Mouse (Mus musculus) liver, embryonic 16.5 days (tissue): Measurements from ENCODE around the gene Cypt12. TPM values are rescaled to one million over a fixed set of nuclear protein-coding genes. Genes with fewer than 3 reads are reported as not detected.

Experiments
- ATAC-seq: fragments of 200-750 bp; cut with Nextera tagmentation; 2 replicates; pipeline ENCODE4 v1.8.0; 2017; ENCODE audit warnings: low read depth, mild to moderate bottlenecking, moderate number of reproducible peaks, moderate library complexity
- H3K27ac ChIP-seq: fragments of 300-500 bp; sonication (generic); 2 replicates; pipeline ENCODE4 v1.5.1; 2014; ENCODE audit warnings: mild to moderate bottlenecking, low read length
- H3K27me3 ChIP-seq: fragments of 300-500 bp; sonication (generic); 2 replicates; pipeline ENCODE4 v1.6.1; 2014; ENCODE audit warnings: low read depth, low read length, mixed read lengths; ENCODE audit not compliant: control insufficient read depth, insufficient read depth
- H3K36me3 ChIP-seq: fragments of 300-500 bp; sonication (generic); 2 replicates; pipeline ENCODE4 v1.6.1; 2014; ENCODE audit warnings: mild to moderate bottlenecking; ENCODE audit not compliant: control insufficient read depth, insufficient read depth
- H3K4me1 ChIP-seq: fragments of 300-500 bp; sonication (generic); 2 replicates; pipeline ENCODE4 v1.6.1; 2014; ENCODE audit warnings: low read depth, low read length, mixed read lengths; ENCODE audit not compliant: control insufficient read depth
- H3K4me2 ChIP-seq: fragments of 300-500 bp; sonication (generic); 2 replicates; pipeline ENCODE4 v1.6.1; 2014; ENCODE audit warnings: low read depth, low read length, mixed read lengths
- H3K4me3 ChIP-seq: fragments of 300-500 bp; sonication (generic); 2 replicates; pipeline ENCODE4 v1.5.1; 2014; ENCODE audit warnings: low read depth, mild to moderate bottlenecking, low read length
- H3K9ac ChIP-seq: fragments of 300-500 bp; sonication (generic); 2 replicates; pipeline ENCODE4 v1.6.1; 2014; ENCODE audit warnings: low read depth, low read length
- H3K9me3 ChIP-seq: fragments of 300-500 bp; sonication (generic); replicated peaks from 2 replicates; pipeline ENCODE4 v1.6.1; 2016; ENCODE audit warnings: low read length; ENCODE audit not compliant: control insufficient read depth
- WGBS: fragments of 180-500 bp; shearing (Covaris S2); extraction: QIAGEN DNeasy Blood & Tissue Kit; methylation state at CpG from one replicate; pipeline ENCODE4 v1.1.7; 2014; ENCODE audit not compliant: insufficient replicate concordance; 5-methylcytosine and 5-hydroxymethylcytosine counted together
- polyA plus RNA-seq: library from polyadenylated mRNA; unstranded; fragments of >200 nt; fragmentation: Nextera tagmentation; extraction: Ambion mirVana; gene quantifications from 2 replicates; pipeline ENCODE4 v1.2.1, GENCODE M21; 2015

Gene Cypt12
- not detected in 2 replicates for polyA plus RNA-seq

DNA sequence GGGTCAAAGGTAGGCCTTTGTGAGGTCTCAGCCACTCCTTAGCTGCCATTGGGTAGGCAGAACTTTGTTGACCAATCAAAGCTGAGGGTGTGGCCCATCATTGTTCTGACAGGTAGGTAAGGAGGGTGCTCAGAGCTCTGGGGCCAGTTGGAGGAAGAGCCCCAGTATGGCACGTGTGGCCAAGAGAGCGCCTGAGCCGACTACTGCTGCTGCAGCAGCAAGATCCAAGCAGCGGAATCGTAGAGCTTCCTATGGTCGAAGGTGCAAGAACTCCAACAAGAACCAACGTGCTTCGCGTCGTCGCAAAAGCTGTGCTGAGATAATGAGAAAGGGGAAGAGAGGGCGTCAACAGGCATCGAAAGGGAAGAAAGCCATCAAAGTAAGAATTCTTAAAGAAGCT is at the start of gene Cypt12:
Gene Cypt12 (plus strand): TSS at position 112 of the 400 bp plus-strand sequence.
- Histone ChIP-seq H3K27ac (no peak within 1 kb of the TSS), H3K4me1 (no peaks in the 10 kb centered on the region), H3K27me3 (no peaks in the 10 kb centered on the region), H3K4me2 (no peak within 1 kb of the TSS), H3K9ac (no peak within 1 kb of the TSS), H3K36me3 (no peaks in the 10 kb centered on the region), H3K4me3 (no peak within 1 kb of the TSS), H3K9me3 (no peaks in the 10 kb centered on the region)
- ATAC-seq = no peak
- WGBS = 77% methylated on average over 13 of the region's 13 CpGs

DNA sequence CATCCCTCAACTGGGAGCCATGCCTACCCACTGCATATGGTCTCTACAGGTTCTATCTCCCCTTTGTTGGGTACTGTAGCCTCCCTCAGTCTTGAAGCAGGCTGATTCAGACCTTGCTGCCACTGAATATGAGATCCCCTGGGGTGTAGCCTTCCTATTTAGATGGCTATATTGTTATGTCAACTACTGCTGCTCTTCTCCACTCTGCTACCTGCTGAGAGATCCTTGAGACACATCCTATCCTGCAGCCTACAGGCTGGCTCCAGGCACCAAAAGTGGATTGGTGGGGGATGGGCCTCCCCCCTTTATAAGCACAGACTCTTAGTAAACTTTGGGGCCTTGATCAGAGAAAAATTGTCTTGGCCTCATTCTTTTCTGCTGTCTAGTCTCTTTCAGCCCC is 34.4 kb upstream of the Cypt12 start:
- Histone ChIP-seq H3K36me3 (no peaks in the 10 kb centered on the region), H3K4me2 (no peak overlapping the region), H3K4me3 (no peak overlapping the region), H3K4me1 (no peaks in the 10 kb centered on the region), H3K27ac (no peak overlapping the region), H3K27me3 (no peaks in the 10 kb centered on the region), H3K9me3 (no peaks in the 10 kb centered on the region), H3K9ac (no peak overlapping the region)
- ATAC-seq = no peak

DNA sequence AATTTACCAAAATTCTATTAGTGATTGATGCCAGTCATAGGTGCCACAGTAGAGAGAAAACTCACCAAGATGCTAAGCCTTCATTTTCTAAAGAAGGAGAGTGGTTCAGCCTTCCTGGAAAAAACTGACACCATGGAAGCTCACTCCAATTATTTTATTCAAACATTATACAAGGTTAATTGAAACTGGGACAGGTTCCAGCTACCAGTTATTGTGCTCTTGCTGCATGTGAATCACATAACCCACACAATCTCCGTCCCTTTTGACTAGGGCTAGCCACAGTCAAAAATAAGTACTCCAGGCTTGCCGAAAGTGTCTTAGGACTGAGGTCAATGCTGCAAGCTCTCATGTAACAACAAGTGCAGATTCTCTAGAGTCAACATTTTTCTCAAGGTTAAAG is 8.0 kb upstream of the Cypt12 start:
- ATAC-seq = no peak
- no peak overlapping the region for H3K9ac ChIP-seq
- no peak overlapping the region for H3K4me2 ChIP-seq
- no peaks in the 10 kb centered on the region for H3K9me3 ChIP-seq
- H3K36me3 ChIP-seq = no peaks in the 10 kb centered on the region
- WGBS = 50% methylated on average over 2 of the region's 2 CpGs
- H3K4me1 ChIP-seq = no peaks in the 10 kb centered on the region
- H3K27me3 ChIP-seq = no peaks in the 10 kb centered on the region
- no peak overlapping the region for H3K4me3 ChIP-seq
- H3K27ac ChIP-seq = no peak overlapping the region
